Mouse (Mus musculus) ES-E14 (cell line): Measurements from ENCODE around the gene Selplg. TPM values are rescaled to one million over a fixed set of nuclear protein-coding genes. Genes with fewer than 3 reads are reported as not detected.

Experiments used
- DNase-seq: peaks from one replicate; pipeline ENCODE4 v3.0.0-alpha.2; 2013; ENCODE audit warnings: low read depth, low spot score
- H3K27ac ChIP-seq: 2 replicates; pipeline ENCODE4 v1.5.1; 2012; ENCODE audit warnings: low read depth, mild to moderate bottlenecking, low read length, moderate library complexity, mixed read lengths; ENCODE audit not compliant: poor library complexity, insufficient read depth, severe bottlenecking
- H3K36me3 ChIP-seq: 2 replicates; pipeline ENCODE4 v1.6.1; 2012; ENCODE audit warnings: mild to moderate bottlenecking, low read length, moderate library complexity, mixed read lengths; ENCODE audit not compliant: control insufficient read depth, poor library complexity, insufficient read depth, severe bottlenecking
- H3K4me1 ChIP-seq, 2 experiments: fragments of 150-350 bp in 1 of 2; sonication (generic) in 1 of 2; 2 replicates each; pipeline ENCODE4 v1.6.1; 2012; ENCODE audit warnings: low read length in 2 of 2, mild to moderate bottlenecking in 1 of 2, mixed read lengths in 1 of 2; ENCODE audit not compliant: control insufficient read depth in 2 of 2, insufficient read depth in 2 of 2, poor library complexity in 1 of 2
- H3K4me3 ChIP-seq, 2 experiments: fragments of 150-350 bp in 1 of 2; sonication (generic) in 1 of 2; 2 replicates each; pipeline ENCODE4 v1.5.1; 2012; ENCODE audit warnings: low read length in 2 of 2, low read depth in 1 of 2, mild to moderate bottlenecking in 1 of 2, mixed read lengths in 1 of 2; ENCODE audit not compliant: insufficient read depth in 1 of 2, poor library complexity in 1 of 2, severe bottlenecking in 1 of 2
- H3K9ac ChIP-seq: 2 replicates; pipeline ENCODE4 v1.6.1; 2012; ENCODE audit warnings: low read depth, mild to moderate bottlenecking, low read length, mixed read lengths; ENCODE audit not compliant: poor library complexity, insufficient read depth, severe bottlenecking
- H3K9me3 ChIP-seq: fragments of 150-350 bp; sonication (generic); 2 replicates; pipeline ENCODE4 v1.6.1; 2012; ENCODE audit warnings: low read depth, mild to moderate bottlenecking, low read length; ENCODE audit not compliant: control insufficient read depth, insufficient read depth
- CHD2 ChIP-seq: IDR thresholded peaks from 2 replicates; pipeline ENCODE4 v1.6.1; 2014; ENCODE audit warnings: mild to moderate bottlenecking, low read depth, low read length, inconsistent platforms
- HCFC1 ChIP-seq: IDR thresholded peaks from 2 replicates; pipeline ENCODE4 v1.6.1; 2012; ENCODE audit warnings: low read length, inconsistent platforms, borderline replicate concordance; ENCODE audit not compliant: insufficient read depth
- MAFK ChIP-seq: IDR thresholded peaks from 2 replicates; pipeline ENCODE4 v1.6.1; 2014; ENCODE audit warnings: mild to moderate bottlenecking, low read depth, low read length, inconsistent platforms; ENCODE audit not compliant: insufficient read depth
- ZC3H11A ChIP-seq: IDR thresholded peaks from 2 replicates; pipeline ENCODE4 v1.6.1; 2012; ENCODE audit warnings: low read depth, mild to moderate bottlenecking, inconsistent platforms, low read length, borderline replicate concordance
- ZNF384 ChIP-seq: IDR thresholded peaks from 2 replicates; pipeline ENCODE4 v1.6.1; 2012; ENCODE audit warnings: low read depth, low read length, inconsistent platforms
- in situ Hi-C, 2 experiments: fragments of 600-800 bp; cut with MboI; formaldehyde crosslinking; loops; one replicate each; pipeline ENCODE4 v1.15.1; 2025; ENCODE audit warnings: low sequenced_read_pairs in 2 of 2, inconsistent platforms in 1 of 2; ENCODE audit not compliant: unreplicated experiment in 2 of 2
- total RNA-seq: library from RNA; depleted of rRNA; stranded (reverse); fragments of 300-350 nt; gene quantifications from 2 replicates; pipeline ENCODE4 v1.2.3, GENCODE M21; 2012; rRNA removed

The Selplg gene
- total RNA-seq = 0.31 and 1.3 TPM in 2 replicates

DNA sequence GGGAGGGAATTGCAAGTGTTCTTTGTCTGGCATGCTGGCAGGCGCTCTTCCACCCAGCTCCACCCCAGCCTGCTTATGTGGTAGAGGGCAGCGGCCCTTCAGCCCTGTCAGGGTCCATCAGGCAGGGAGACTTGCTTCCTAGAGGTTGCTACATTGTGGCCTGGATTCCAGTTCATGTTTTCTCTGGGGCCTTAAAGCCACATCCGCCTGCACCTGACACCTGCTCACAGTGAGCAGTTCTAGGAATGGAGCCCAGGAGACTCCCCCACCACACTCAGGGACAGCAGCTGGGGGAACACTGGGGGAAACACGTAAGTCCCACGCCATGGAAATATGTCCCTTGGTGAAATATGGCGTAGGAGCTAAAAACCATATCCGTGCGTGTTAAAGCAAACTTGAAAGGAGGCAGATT is at the start of gene Selplg:
Gene Selplg (minus strand): TSS at position 155 of the 412 bp plus-strand sequence.
- in situ Hi-C loops = no loop called here
- H3K4me1 ChIP-seq = peaks cover 3 to 15% of the 10 kb centered on the region in 2 experiments; a peak in 1 of 4 replicates
- no peaks in the 10 kb centered on the region for H3K36me3 ChIP-seq
- DNase-seq = no peak
- H3K4me3 ChIP-seq = no peak within 1 kb of the TSS
- no peaks in the 10 kb centered on the region for H3K9me3 ChIP-seq
- H3K27ac ChIP-seq = no peak within 1 kb of the TSS
- no peak within 1 kb of the TSS; the same call in 1 of the 2 replicates for H3K9ac ChIP-seq
- TF ChIP-seq ZC3H11A (no peak), HCFC1 (no peak), CHD2 (no peak), ZNF384 (no peak), MAFK (no peak)

GRCm38 (mm10) chr5:113881136-113881535 is 48.7 kb upstream of the Selplg start:
- in situ Hi-C loops = no loop called here
- no peak overlapping the region; the same call in 1 of the 2 replicates for H3K27ac ChIP-seq
- no peak overlapping the region for H3K9ac ChIP-seq
- H3K4me1 ChIP-seq = peaks cover 0 to 32% of the 10 kb centered on the region in 2 experiments; a peak in 2 of 4 replicates
- H3K36me3 ChIP-seq = peaks cover 26% of the 10 kb centered on the region; the same call in 1 of the 2 replicates
- H3K4me3 ChIP-seq = no peak overlapping the region
- TF ChIP-seq ZC3H11A (no peak), ZNF384 (no peak), HCFC1 (no peak), MAFK (no peak), CHD2 (no peak)
- H3K9me3 ChIP-seq = no peaks in the 10 kb centered on the region
- DNase-seq = no peak

DNA sequence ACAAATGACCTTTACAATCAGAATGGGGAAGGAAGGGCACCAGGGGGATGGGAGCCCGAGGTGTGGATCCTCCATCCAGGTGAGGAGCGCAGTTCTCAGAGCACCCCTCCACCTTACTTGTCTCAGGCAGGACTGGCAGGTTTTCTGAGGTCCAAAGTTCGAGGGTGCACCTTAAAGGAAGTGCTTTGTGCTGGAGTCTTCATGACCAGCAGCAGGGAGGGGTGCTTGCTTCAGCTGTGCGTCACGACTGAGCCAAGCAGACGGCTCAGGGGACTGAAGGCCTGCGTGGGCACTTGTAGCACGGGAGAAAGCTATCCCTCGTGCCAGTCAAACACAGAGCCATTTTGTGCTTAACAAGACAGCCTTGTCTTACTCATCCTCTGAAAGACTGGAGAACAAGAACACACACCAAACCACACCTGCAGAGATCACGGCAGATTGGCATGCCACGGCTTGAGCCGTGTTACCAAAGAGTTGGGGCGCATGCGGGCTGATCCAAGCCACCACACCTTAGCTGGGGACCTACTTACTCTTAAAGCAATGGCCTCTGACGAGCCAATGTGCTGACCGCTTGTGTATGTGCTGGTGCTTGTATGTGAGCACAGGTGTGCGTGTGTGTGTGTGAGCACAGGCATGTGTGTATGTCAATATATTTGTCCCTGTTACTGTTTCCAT is 46.6 kb upstream of the Selplg start:
- peaks cover 0 to 30% of the 10 kb centered on the region in 2 experiments; a peak in 3 of 4 replicates for H3K4me1 ChIP-seq
- DNase-seq = no peak
- peaks cover 35% of the 10 kb centered on the region; the same call in 1 of the 2 replicates for H3K36me3 ChIP-seq

DNA sequence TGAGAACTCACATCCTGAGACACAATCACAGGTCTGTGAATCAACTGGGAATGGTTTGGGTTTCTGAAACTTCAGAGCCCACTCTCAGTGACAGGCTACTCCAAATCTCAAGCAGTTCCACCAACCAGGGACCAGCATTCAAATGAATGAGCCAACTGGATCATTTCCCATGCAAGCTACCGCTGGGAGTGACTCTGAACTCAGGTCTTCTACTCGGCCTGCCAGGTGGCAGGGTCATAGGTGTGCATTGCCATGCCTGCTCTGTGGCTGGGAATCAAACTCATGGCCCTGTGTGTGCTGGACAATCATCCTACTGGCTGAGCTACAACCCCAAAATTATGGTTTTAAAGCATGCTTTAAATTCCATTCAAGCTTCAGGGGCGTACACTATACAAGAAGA is 45.1 kb upstream of the Selplg start:
- in situ Hi-C loops = no loop called here
- H3K9me3 ChIP-seq = no peaks in the 10 kb centered on the region
- no peak overlapping the region for H3K9ac ChIP-seq
- peaks cover 36% of the 10 kb centered on the region; the same call in 1 of the 2 replicates for H3K36me3 ChIP-seq
- H3K4me1 ChIP-seq = peaks cover under 1 to 41% of the 10 kb centered on the region in 2 experiments
- no peak overlapping the region for H3K27ac ChIP-seq
- no peak for DNase-seq
- no peak for TF ChIP-seq CHD2
- TF ChIP-seq ZC3H11A = no peak
- no peak for TF ChIP-seq HCFC1
- no peak for TF ChIP-seq MAFK
- H3K4me3 ChIP-seq = no peak overlapping the region

More for the DNA sequence above, 46.6 kb upstream of the Selplg start:
- Histone ChIP-seq H3K27ac (no peak overlapping the region), H3K9ac (no peak overlapping the region), H3K9me3 (no peaks in the 10 kb centered on the region), H3K4me3 (no peak overlapping the region)
- no peak for TF ChIP-seq MAFK
- no peak for TF ChIP-seq CHD2
- no peak for TF ChIP-seq HCFC1
- TF ChIP-seq ZNF384 = no peak
- TF ChIP-seq ZC3H11A = no peak
- in situ Hi-C loops = no loop called here
